Mouse (Mus musculus) cerebellum, postnatal 25 days (tissue): ENCODE data around the gene Mroh2b.

Experiments used
- DNase-seq, 2 experiments: peaks; one replicate each; pipeline ENCODE4 v3.0.0; 2021; ENCODE audit warnings: mixed read lengths in 2 of 2

Gene Mroh2b

DNA sequence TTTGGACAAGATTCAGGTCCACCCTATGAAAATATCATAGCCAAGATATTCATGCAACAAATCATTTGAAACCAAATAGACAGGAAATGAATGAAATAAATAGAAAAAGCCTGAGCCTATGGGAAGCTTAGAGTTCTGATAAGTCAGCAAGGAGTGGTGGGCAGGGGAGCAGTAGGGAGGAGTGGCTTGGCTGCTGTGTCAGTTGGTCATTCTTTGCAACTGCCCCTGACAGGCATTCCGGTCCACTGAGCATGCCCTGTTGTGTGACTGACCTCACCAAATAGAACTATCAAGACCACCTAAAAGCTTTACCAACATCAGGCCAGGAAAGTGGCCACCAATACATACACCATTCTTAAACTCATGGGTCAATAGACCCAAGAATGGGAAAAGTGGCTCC is at the start of gene Mroh2b:
Gene Mroh2b, plus strand, starts transcription at position 301 of the 400 bp plus-strand sequence.
- DNase-seq, result no peak

DNA sequence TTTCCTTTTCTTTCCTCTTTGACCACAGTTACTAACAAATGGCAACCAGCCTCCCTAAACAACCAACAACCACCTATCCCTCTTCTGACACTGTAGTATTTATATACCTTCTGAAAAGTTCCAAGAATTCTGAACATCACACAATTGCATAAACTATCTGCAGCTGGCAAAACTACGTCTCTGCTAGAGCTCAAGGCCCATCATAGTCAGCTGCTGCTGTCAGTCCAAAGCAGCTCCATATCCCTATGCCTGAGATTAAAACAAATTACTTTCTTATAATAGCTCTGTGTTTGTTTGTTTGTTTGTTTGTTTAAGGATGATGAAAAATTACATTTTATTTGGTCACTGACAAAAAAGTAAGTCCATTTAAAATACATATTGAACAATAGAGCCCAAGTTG is 48.5 kb upstream of the Mroh2b start:
- no peak for DNase-seq

DNA sequence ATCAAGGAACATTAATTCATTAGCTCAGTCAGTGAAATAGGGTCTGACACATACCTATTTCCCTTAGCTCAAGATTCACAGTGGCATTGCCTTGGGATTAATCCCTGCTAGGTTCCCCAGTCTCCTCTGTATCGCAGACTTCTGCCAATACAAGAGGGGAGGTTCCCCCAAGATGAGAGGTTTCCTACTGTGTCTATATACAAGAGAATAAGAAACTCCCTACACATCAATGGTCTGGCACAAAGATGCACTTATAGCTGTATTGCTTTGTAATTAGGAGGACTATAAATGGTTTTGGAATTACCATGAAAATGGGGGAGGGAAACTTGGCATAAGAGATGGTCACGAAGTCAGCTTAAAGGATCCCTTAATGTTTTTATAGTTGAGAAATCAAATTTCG is 3.6 kb upstream of the Mroh2b start:
- no peak for DNase-seq

DNA sequence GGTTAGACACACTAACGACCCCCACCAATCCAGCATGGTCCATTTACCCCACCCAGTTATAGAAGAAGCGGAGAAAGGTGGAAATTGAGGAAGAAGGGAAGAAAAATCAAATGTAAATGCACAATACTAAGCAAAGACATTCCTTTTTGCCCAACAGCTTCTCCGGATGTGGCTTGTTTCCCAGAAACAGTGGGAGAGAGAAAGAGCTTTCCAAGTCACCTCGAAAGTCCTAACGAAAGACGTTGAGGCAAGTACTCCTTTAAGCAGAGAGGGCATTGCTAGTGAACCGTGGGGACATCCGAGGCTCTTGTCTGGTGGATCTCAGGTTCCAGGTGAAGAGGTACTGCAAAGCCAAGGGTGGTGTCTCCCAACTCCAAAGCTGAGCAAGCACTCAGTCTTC is 36.2 kb downstream of the Mroh2b start:
- peak; percentile 12 to 19 for DNase-seq

DNA sequence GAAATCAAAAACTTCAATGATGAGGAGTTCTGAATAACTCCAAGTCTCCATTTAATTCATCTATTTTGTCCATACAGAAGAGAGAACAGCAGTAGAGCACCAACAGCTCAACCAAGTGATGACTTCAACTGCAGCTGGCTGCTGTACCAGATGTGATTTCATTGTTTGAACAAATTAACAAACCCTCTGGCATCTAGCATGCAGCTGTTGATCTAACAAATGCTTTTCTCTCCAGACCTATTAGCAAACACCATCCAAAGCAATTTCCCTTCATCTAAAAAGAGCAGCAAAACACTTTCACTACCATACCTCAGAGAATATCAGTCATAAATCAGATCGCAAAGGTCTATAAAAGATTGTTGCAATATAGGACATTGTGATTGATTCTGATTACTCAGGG is 74.8 kb downstream of the Mroh2b start:
- no peak for DNase-seq

DNA sequence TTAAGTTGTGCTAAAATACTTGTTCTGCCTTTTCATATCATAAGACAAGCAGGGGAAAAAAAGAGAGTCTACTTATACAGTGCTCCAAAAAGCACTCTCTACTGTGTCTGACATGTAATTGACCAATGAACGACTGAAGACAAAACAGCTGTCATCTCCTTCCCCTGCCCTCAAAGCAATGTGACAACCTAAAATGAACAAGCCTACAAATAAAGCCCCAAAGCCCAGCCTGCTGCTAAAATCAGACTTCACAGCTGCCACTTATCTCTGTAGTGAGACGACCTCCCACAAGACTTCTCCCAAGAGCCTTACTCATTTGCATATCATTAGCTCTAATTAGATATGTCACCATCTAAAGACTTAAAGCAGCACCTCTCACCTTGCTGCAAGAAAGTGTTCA is 104.4 kb downstream of the Mroh2b start:
- DNase-seq, result no peak

DNA sequence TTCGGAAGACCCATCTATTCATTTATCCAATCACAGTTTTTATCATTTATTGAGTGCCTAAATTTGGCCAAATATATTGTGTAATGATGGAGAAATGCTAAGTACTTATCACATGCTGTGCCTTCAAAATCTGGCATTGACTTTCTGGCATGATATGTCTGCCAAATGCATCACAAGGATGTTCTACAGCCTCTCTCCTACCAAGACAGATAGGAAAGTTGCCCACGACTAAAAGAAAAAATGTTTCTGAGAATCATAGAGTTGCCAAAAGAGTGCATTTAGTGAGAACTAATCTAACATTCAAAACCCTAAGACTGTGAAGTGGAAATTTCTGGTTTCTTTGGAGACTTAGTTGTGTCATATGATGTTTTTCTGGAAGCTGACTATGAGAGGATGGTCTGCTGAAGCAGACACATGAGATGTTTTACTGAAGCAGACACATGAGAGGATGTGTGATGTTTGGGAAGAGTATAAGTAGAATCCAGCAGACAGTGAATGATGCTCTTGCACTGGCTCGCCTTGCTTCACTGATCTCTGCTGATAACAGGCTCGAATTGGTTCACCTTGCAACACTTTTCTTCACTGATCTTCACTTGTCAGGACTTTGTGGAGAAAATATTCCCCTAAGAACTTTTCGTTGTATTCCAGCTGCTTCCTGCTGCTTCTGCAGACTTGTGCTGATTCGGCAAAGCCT is 105.1 kb downstream of the Mroh2b start:
- no peak for DNase-seq

DNA sequence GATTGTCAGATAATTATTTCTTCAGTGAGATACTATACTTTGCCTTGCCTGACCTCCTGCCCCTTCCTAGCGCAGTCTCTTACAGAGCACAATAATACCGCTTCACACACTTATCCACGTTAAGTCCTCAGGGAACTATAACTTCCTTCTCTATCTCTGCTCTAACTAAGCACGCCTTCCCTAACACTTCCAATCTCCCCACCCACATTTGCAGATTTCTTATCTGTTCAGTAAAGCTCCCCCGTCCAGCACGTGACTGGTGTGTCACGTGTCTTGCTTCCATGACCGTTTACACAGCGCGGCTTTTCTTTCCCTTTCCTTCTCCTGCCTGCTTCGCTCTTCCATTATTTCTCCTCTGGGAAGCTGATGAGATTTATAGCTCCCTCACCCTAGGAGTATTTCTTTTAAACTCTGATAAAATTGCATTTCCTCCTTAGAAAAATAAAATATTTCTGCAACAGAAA is 111.1 kb downstream of the Mroh2b start:
- no peak for DNase-seq
